Mouse (Mus musculus): ENCODE measurements around the gene D930048N14Rik.

DNA sequence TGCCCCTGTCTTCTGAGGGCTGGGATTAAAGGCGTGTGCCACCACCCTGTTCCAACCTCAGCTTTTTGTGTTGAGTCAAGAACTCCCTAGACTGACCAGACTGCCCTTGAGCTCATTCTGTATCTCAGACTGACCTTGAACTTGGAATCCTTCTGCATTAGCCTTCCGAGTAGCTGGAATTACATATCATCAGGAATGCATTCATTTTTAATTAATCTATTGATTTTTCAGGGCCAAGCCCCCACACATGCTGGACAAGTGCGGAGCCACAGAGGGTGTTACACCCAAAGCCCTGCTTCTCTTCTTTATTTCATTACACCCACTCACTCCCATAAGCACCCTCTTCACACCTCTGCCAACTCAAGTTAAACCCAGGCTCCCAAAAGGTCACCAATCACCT is 17.0 kb upstream of the D930048N14Rik start:
- no peak for TF ChIP-seq CTCF (IDR thresholded peaks at IDR 0.05; ENCODE audit: low read depth)
- TF ChIP-seq EP300 (IDR thresholded peaks at IDR 0.05; ENCODE audit: low read depth) = no peak

All from liver, postnatal 0 days (tissue).